Mouse (Mus musculus): ENCODE data around the gene Klrb1b. TPM values are rescaled to one million over a fixed set of nuclear protein-coding genes. Genes with fewer than 3 reads are reported as not detected.
"Not testable (repeated sequence)": the region's sequence is repeated elsewhere in the genome, so short reads cannot be mapped to it uniquely, and the experiment has no call there.

The Klrb1b gene
- total RNA-seq, 2 experiments from 2014 or later, result not detected

DNA sequence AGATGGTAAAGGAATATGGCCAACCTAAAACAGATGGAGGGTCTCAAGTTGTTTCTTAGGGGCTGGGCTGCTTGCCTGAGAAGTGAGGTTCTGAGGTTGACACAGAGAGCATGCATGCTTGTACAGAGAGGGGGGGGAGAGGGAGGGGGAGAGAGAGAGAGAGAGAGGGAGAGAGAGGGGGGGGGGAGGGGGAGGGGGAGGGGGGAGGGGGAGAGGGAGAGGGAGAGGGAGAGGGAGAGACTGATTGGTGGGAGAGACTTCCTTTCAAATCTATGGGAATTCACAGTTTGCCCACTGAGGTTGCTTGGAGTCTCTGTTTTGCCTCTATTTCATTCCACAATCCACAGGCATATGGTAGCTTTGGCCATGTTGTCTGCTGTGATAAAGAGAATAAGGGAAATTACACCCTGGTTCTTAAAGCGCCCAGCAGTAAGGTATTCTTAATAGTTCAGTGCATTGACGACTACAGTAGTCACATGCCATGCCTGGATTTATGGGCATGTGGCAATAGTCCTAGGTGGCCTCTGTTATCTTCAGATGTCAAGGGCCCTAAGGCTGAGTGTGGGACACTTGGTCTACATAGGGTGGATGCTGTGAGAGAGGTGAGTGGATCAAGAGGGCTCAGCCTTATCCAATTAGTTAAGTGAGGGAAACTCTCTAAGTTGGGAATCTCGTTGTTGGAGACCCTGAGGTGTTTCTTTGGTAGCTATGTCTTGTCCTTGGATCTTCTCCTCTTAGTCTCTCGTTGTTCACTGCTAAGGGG is 15.4 kb upstream of the Klrb1b start:
- DNase-seq (ENCODE audit: low spot score in 2 of 2), result no peak

DNA sequence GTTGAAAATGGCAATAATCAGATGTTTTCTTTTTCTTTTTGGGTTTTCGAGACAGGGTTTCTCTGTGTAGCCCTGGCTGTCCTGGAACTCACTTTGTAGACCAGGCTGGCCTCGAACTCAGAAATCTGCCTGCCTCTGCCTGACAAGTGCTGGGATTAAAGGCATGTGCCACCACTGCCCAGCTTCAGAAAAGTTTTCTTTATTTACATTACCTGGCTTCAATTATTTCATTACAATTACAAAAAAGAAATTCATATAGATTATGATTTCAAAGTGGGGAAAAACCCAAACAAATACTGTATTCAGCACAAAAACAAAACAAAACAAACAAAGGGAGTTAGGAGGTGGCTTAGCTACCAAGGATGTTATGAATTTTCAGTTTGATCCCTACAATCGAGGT is 14.5 kb upstream of the Klrb1b start:
- not testable (repeated sequence) for DNase-seq (ENCODE audit: low spot score in 2 of 2)

DNA sequence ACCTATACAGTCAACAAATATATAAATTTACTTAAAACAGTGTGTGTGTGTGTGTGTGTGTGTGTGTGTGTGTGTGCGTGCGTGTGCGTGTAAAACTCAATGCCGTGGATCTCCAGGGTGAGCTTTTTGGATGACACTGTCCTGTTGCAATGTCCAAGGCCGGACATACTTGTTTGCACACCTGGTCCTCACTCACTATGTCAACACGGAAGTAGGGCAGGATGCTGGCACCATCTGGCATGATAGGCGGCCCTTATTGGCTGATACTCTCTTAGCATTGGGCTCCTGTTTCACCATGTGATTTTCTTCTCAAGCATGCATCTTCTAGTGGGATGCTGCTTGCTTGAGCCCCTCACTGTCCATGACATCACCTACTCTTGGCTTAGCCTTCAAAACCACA is 13.8 kb upstream of the Klrb1b start:
- no peak for DNase-seq (ENCODE audit: low spot score in 2 of 2)

GRCm38 (mm10) chr6:128839266-128839771 is 13.2 kb upstream of the Klrb1b start:
- DNase-seq (ENCODE audit: low spot score in 2 of 2), result peak; percentile 63 to 70

- peak; percentile 85 to 89 for DNase-seq (ENCODE audit: low spot score in 2 of 2)
Observed at GRCm38 (mm10) chr6:128838342-128839265, 12.5 kb upstream of the Klrb1b start.

- no peak for DNase-seq (ENCODE audit: low spot score in 2 of 2)
Observed at GRCm38 (mm10) chr6:128837454-128838341, 11.6 kb upstream of the Klrb1b start.

GRCm38 (mm10) chr6:128836955-128837334 is 10.8 kb upstream of the Klrb1b start:
- no peak for DNase-seq (ENCODE audit: low spot score in 2 of 2)

DNA sequence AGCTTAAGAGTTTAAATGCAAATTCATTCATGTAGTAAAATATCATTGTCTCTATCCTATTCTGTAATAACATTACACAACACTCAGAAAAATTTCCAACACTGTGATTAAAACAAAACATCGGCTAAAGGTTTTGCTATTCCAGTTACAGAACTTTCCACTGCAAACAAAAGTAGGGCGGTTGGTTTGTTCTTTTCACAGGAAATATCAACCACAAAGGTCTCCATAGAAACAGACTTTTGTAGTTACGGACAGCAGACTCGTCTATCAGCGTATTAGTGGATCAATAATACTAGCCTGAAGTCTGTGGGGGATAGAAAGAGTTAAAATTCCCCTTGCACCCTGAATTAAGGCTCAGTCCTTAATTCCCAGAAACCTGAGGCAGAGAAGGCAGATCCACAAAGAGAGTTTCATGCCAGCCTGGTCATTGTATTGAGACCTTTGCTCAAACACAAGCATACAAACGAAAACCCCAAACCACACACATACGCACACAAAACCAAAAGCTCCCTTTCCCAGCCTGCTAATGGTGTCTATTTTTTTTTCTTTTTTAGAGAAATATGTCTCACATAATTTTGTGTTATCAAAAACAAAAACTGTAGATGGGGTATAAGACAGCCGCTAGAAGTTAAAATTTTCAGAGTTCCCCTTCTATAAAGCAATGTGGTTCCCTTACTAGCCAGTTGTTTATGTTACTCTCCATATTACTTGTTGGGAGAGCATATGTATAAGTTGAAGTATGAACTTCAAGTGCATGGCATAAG is 10.2 kb upstream of the Klrb1b start:
- DNase-seq (ENCODE audit: low spot score in 2 of 2), result no peak

GRCm38 (mm10) chr6:128835571-128835970 is 9.4 kb upstream of the Klrb1b start:
- no peak for DNase-seq (ENCODE audit: low spot score in 2 of 2)

- no peak for DNase-seq (ENCODE audit: low spot score in 2 of 2)
Observed at GRCm38 (mm10) chr6:128833046-128833445, 6.9 kb upstream of the Klrb1b start.

- DNase-seq (ENCODE audit: low spot score in 2 of 2), result no peak
Observed at GRCm38 (mm10) chr6:128829837-128830236, 3.7 kb upstream of the Klrb1b start.

- no peak for DNase-seq (ENCODE audit: low spot score in 2 of 2)
Observed at GRCm38 (mm10) chr6:128826781-128827180, 650 bp upstream of the Klrb1b start.

- DNase-seq (ENCODE audit: low spot score in 2 of 2), result no peak
Observed at GRCm38 (mm10) chr6:128818083-128818802, 7.9 kb downstream of the Klrb1b start.

- DNase-seq (ENCODE audit: low spot score in 2 of 2), result no peak
Observed at GRCm38 (mm10) chr6:128808532-128808931, 17.6 kb downstream of the Klrb1b start.

GRCm38 (mm10) chr6:128807021-128807420 is 19.1 kb downstream of the Klrb1b start:
- DNase-seq (ENCODE audit: low spot score in 2 of 2), result no peak

DNA sequence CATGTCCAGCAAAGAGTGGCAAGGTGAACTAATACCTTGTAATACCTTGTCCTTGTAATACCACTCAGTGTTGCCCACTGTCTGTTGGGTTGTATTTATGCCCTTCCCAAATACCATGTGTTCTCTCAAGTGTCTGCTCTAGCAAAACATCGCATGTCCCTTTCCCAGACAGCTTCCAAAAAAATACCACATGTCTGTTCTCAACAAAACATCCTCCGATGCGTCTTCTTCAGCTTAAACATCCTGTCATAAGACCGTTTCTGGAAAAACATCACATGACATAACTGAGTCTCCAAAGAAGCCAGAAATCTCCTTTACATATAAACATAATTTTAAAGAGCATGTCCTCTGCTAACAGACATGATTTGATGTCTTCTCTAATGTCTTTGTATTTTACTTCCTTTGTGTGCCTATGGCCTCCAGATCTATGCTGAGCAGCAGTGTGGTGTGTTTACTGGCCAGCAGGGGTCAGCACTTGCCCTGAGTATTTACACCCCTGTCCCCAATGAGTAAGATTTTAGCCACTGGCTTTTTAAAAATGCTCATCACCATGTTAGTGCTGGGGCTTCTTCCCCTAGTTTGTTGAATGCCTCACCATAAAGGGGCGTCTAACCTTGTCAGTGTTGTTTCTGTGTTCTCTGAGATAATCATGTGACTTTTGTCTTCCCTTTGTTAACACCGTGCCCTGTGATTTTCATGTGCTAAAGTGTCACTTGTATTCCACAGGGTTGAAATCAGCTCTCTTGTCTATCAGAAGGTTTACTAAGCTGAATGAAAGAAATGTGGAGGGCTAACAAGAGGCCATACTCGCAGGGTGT is 21.1 kb downstream of the Klrb1b start:
- peak in 1 of 2 experiments; percentile 50 for DNase-seq (ENCODE audit: low spot score in 2 of 2)

- DNase-seq (ENCODE audit: low spot score in 2 of 2), result peak; percentile 96 to 98
Observed at GRCm38 (mm10) chr6:128802999-128803857, 22.9 kb downstream of the Klrb1b start.

GRCm38 (mm10) chr6:128802557-128802956 is 23.6 kb downstream of the Klrb1b start:
- DNase-seq (ENCODE audit: low spot score in 2 of 2), result peak; percentile 25 to 48

All from left cerebral cortex, adult 18-20 months (tissue).